Mouse (Mus musculus) thymus, adult 2 months (tissue): ENCODE results near the gene B3galt4. TPM values are rescaled to one million over a fixed set of nuclear protein-coding genes. Genes with fewer than 3 reads are reported as not detected.

Experiments
- DNase-seq: peaks from one replicate; pipeline ENCODE4 v3.0.0; 2021
- H3K27ac ChIP-seq: fragments of 200-500 bp; 2 replicates; pipeline ENCODE4 v1.5.1; 2012; ENCODE audit warnings: low read length, control low read depth; ENCODE audit not compliant: control insufficient read depth, insufficient read depth
- H3K27me3 ChIP-seq: fragments of 200-500 bp; 2 replicates; pipeline ENCODE4 v1.6.1; 2012; ENCODE audit warnings: mild to moderate bottlenecking, low read length, moderate library complexity, mixed read lengths; ENCODE audit not compliant: control insufficient read depth, insufficient read depth
- H3K36me3 ChIP-seq: fragments of 200-500 bp; 2 replicates; pipeline ENCODE4 v1.6.1; 2012; ENCODE audit warnings: mild to moderate bottlenecking, low read length, moderate library complexity; ENCODE audit not compliant: control insufficient read depth, insufficient read depth
- H3K4me1 ChIP-seq: fragments of 200-500 bp; replicated peaks from 2 replicates; pipeline ENCODE4 v1.6.1; 2012; ENCODE audit warnings: low read length; ENCODE audit not compliant: control insufficient read depth, insufficient read depth
- H3K4me3 ChIP-seq: fragments of 200-500 bp; 2 replicates; pipeline ENCODE4 v1.5.1; 2012; ENCODE audit warnings: mild to moderate bottlenecking, low read length, control low read depth, moderate library complexity; ENCODE audit not compliant: control insufficient read depth, insufficient read depth
- CTCF ChIP-seq: fragments of 200-500 bp; IDR thresholded peaks from 2 replicates; pipeline ENCODE4 v1.5.1; 2012; ENCODE audit warnings: mild to moderate bottlenecking, control low read depth, low read length, moderate library complexity, borderline replicate concordance; ENCODE audit not compliant: control insufficient read depth, poor library complexity, insufficient read depth; ENCODE audit errors: extremely low read depth
- POLR2A ChIP-seq: fragments of 200-500 bp; IDR thresholded peaks from 2 replicates; pipeline ENCODE4 v1.6.1; 2012; ENCODE audit warnings: mild to moderate bottlenecking, low read length, control low read depth, moderate library complexity; ENCODE audit not compliant: control insufficient read depth, poor library complexity, insufficient read depth; ENCODE audit errors: extremely low read depth
- WGBS: fragments of 180-500 bp; shearing (Covaris S2); methylation state at CpG from one replicate; pipeline ENCODE4 v1.1.7; 2018; 5-methylcytosine and 5-hydroxymethylcytosine counted together
- polyA plus RNA-seq: library from polyadenylated mRNA; depleted of rRNA; stranded (reverse); fragments of >200 nt; gene quantifications from 2 replicates; pipeline ENCODE4 v1.2.3, GENCODE M21; 2012; rRNA removed

The B3galt4 gene
- polyA plus RNA-seq, 1 experiment, result 25.8 TPM

- no peaks in the 10 kb centered on the region for H3K36me3 ChIP-seq
- peak overlapping the region; percentile 67 for H3K27ac ChIP-seq
- no peak overlapping the region for H3K4me3 ChIP-seq
- H3K27me3 ChIP-seq, result no peaks in the 10 kb centered on the region
- H3K4me1 ChIP-seq, result peaks cover 5% of the 10 kb centered on the region; the same call in 1 of the 2 replicates
- DNase-seq, result no peak
- TF ChIP-seq POLR2A (no peak), CTCF (no peak)
- 30% methylated on average over 7 of the region's 7 CpGs for WGBS
Measured at GRCm38 (mm10) chr17:33902491-33902890, 48.8 kb downstream of the B3galt4 start.

- no peaks in the 10 kb centered on the region for H3K27me3 ChIP-seq
- 84% methylated on average over 4 of the region's 4 CpGs for WGBS
- no peak for TF ChIP-seq CTCF
- TF ChIP-seq POLR2A, result no peak
- DNase-seq, result no peak
- H3K36me3 ChIP-seq, result no peaks in the 10 kb centered on the region
- H3K4me3 ChIP-seq, result no peak overlapping the region
- peak overlapping the region; percentile 67 for H3K27ac ChIP-seq
- H3K4me1 ChIP-seq, result peaks cover 5% of the 10 kb centered on the region; the same call in 1 of the 2 replicates
Measured at GRCm38 (mm10) chr17:33902079-33902478, 49.2 kb downstream of the B3galt4 start.

GRCm38 (mm10) chr17:33901653-33902052 lies 49.6 kb downstream of the B3galt4 start:
- H3K36me3 ChIP-seq, result no peaks in the 10 kb centered on the region
- H3K4me3 ChIP-seq, result no peak overlapping the region
- no peak for DNase-seq
- WGBS, result 90% methylated on average over 4 of the region's 4 CpGs
- H3K27ac ChIP-seq, result peak overlapping the region; percentile 59
- no peaks in the 10 kb centered on the region for H3K27me3 ChIP-seq
- TF ChIP-seq POLR2A (no peak), CTCF (no peak)
- H3K4me1 ChIP-seq, result peaks cover 5% of the 10 kb centered on the region; the same call in 1 of the 2 replicates

- Histone ChIP-seq H3K36me3 (no peaks in the 10 kb centered on the region), H3K27me3 (no peaks in the 10 kb centered on the region), H3K4me3 (no peak overlapping the region), H3K27ac (no peak overlapping the region), H3K4me1 (peaks cover 5% of the 10 kb centered on the region; the same call in 1 of the 2 replicates)
- TF ChIP-seq CTCF (no peak), POLR2A (no peak)
- 95% methylated on average over 4 of the region's 4 CpGs for WGBS
- DNase-seq, result no peak
Measured at GRCm38 (mm10) chr17:33900989-33901314, 50.3 kb downstream of the B3galt4 start.

- Histone ChIP-seq H3K4me1 (peaks cover 5% of the 10 kb centered on the region; the same call in 1 of the 2 replicates), H3K36me3 (no peaks in the 10 kb centered on the region), H3K27me3 (no peaks in the 10 kb centered on the region), H3K27ac (no peak overlapping the region), H3K4me3 (no peak overlapping the region)
- DNase-seq, result no peak
- WGBS, result 85% methylated on average over 7 of the region's 7 CpGs
- TF ChIP-seq POLR2A, result no peak
- no peak for TF ChIP-seq CTCF
Measured at GRCm38 (mm10) chr17:33900281-33900988, 50.9 kb downstream of the B3galt4 start.

Other genes with a start within 250 kb of the B3galt4 start
- 119 and 120 TPM in 2 replicates for gene March2, start 232.8 kb downstream of the B3galt4 start, polyA plus RNA-seq
- 464 and 542 TPM in 2 replicates for gene Rab11b, start 191.0 kb downstream of the B3galt4 start, polyA plus RNA-seq
- 23.0 TPM in 2 replicates for gene Angptl4, start 169.7 kb downstream of the B3galt4 start, polyA plus RNA-seq
- 19.9 and 29.3 TPM in 2 replicates for gene Kank3, start 141.0 kb downstream of the B3galt4 start, polyA plus RNA-seq
- 678 and 707 TPM in 2 replicates for gene Rps28, start 126.9 kb downstream of the B3galt4 start, polyA plus RNA-seq
- gene Ndufa7, start 126.9 kb downstream of the B3galt4 start, polyA plus RNA-seq, result 305 and 382 TPM in 2 replicates
- 28.7 and 32.9 TPM in 2 replicates for gene Cd320, start 108.4 kb downstream of the B3galt4 start, polyA plus RNA-seq
- gene Gm7029, start 77.7 kb downstream of the B3galt4 start, polyA plus RNA-seq, result 3.0 TPM in 1 of 2 replicates, not detected in the other
- gene Kifc1, start 60.8 kb downstream of the B3galt4 start, polyA plus RNA-seq, result 57.3 and 70.8 TPM in 2 replicates
- gene Platr17, start 46.4 kb downstream of the B3galt4 start, polyA plus RNA-seq, result 0.69 and 1.0 TPM in 2 replicates
- gene Daxx, start 42.1 kb downstream of the B3galt4 start, polyA plus RNA-seq, result 116 and 129 TPM in 2 replicates
- gene Tapbp, start 35.6 kb downstream of the B3galt4 start, polyA plus RNA-seq, result 201 and 248 TPM in 2 replicates
- 119 and 120 TPM in 2 replicates for gene Zbtb22, start 35.6 kb downstream of the B3galt4 start, polyA plus RNA-seq
- 528 and 541 TPM in 2 replicates for gene Rgl2, start 21.9 kb downstream of the B3galt4 start, polyA plus RNA-seq
- gene Pfdn6, start 11.1 kb downstream of the B3galt4 start, polyA plus RNA-seq, result 29.8 and 35.1 TPM in 2 replicates
- gene Wdr46, start 10.8 kb downstream of the B3galt4 start, polyA plus RNA-seq, result 35.4 and 38.1 TPM in 2 replicates
- 127 and 142 TPM in 2 replicates for gene Vps52, start 4.3 kb upstream of the B3galt4 start, polyA plus RNA-seq
- 584 and 593 TPM in 2 replicates for gene Rps18, start 4.5 kb upstream of the B3galt4 start, polyA plus RNA-seq
- gene H2-K1, start 48.9 kb upstream of the B3galt4 start, polyA plus RNA-seq, result 3,482 and 5,138 TPM in 2 replicates
- 38.4 and 40.7 TPM in 2 replicates for gene Ring1, start 73.2 kb upstream of the B3galt4 start, polyA plus RNA-seq
- 127 and 141 TPM in 2 replicates for gene H2-Ke6, start 76.6 kb upstream of the B3galt4 start, polyA plus RNA-seq
- 187 and 195 TPM in 2 replicates for gene Slc39a7, start 80.2 kb upstream of the B3galt4 start, polyA plus RNA-seq
- 143 and 164 TPM in 2 replicates for gene Rxrb, start 80.3 kb upstream of the B3galt4 start, polyA plus RNA-seq
- 8.5 and 11.8 TPM in 2 replicates for gene Col11a2, start 87.9 kb upstream of the B3galt4 start, polyA plus RNA-seq
- gene H2-Oa, start 140.9 kb upstream of the B3galt4 start, polyA plus RNA-seq, result 122 and 154 TPM in 2 replicates
- 141 and 177 TPM in 2 replicates for gene H2-DMa, start 168.1 kb upstream of the B3galt4 start, polyA plus RNA-seq
- 236 and 257 TPM in 2 replicates for gene Brd2, start 171.1 kb upstream of the B3galt4 start, polyA plus RNA-seq
- gene H2-DMb2, start 191.8 kb upstream of the B3galt4 start, polyA plus RNA-seq, result 119 and 123 TPM in 2 replicates
- gene H2-DMb1, start 201.6 kb upstream of the B3galt4 start, polyA plus RNA-seq, result 130 and 197 TPM in 2 replicates
- gene Tap1, start 236.1 kb upstream of the B3galt4 start, polyA plus RNA-seq, result 197 and 202 TPM in 2 replicates
- gene Psmb9, start 236.3 kb upstream of the B3galt4 start, polyA plus RNA-seq, result 288 and 334 TPM in 2 replicates
- 656 and 705 TPM in 2 replicates for gene Psmb8, start 246.2 kb upstream of the B3galt4 start, polyA plus RNA-seq